Mouse (Mus musculus) neural tube, embryonic 14.5 days (tissue): ENCODE data around the gene Paqr9. TPM values are rescaled to one million over a fixed set of nuclear protein-coding genes. Genes with fewer than 3 reads are reported as not detected.
A peak's percentile ranks its signal among the peaks of the same experiment; 100 is the strongest.

Experiments
- ATAC-seq: fragments of 200-750 bp; cut with Nextera tagmentation; 2 replicates; pipeline ENCODE4 v1.8.0; 2017; ENCODE audit warnings: low read depth, mild to moderate bottlenecking, moderate TSS enrichment, moderate library complexity
- H3K27ac ChIP-seq: fragments of 300-500 bp; sonication (generic); 2 replicates; pipeline ENCODE4 v1.5.1; 2014; ENCODE audit warnings: low read depth, mild to moderate bottlenecking, control low read depth, low read length, moderate library complexity, mixed read lengths
- H3K27me3 ChIP-seq: fragments of 300-500 bp; sonication (generic); 2 replicates; pipeline ENCODE4 v1.6.1; 2014; ENCODE audit warnings: low read length; ENCODE audit not compliant: control insufficient read depth, insufficient read depth
- H3K36me3 ChIP-seq: fragments of 300-500 bp; sonication (generic); 2 replicates; pipeline ENCODE4 v1.6.1; 2014; ENCODE audit warnings: low read length, mixed read lengths; ENCODE audit not compliant: control insufficient read depth, insufficient read depth
- H3K4me1 ChIP-seq: fragments of 300-500 bp; sonication (generic); 2 replicates; pipeline ENCODE4 v1.6.1; 2014; ENCODE audit warnings: low read length; ENCODE audit not compliant: control insufficient read depth, insufficient read depth
- H3K4me2 ChIP-seq: fragments of 300-500 bp; sonication (generic); 2 replicates; pipeline ENCODE4 v1.6.1; 2014; ENCODE audit warnings: mild to moderate bottlenecking, low read depth, low read length, control low read depth
- H3K4me3 ChIP-seq: fragments of 300-500 bp; sonication (generic); 2 replicates; pipeline ENCODE4 v1.5.1; 2014; ENCODE audit warnings: low read depth, low read length, control low read depth, mixed read lengths
- H3K9ac ChIP-seq: fragments of 300-500 bp; sonication (generic); replicated peaks from 2 replicates; pipeline ENCODE4 v1.6.1; 2014; ENCODE audit warnings: low read depth, mild to moderate bottlenecking, control low read depth, low read length, mixed read lengths
- H3K9me3 ChIP-seq: fragments of 300-500 bp; sonication (generic); 2 replicates; pipeline ENCODE4 v1.6.1; 2016; ENCODE audit warnings: low read length; ENCODE audit not compliant: control insufficient read depth
- WGBS: fragments of 180-500 bp; shearing (Covaris S2); extraction: QIAGEN DNeasy Blood & Tissue Kit; methylation state at CpG from one replicate; pipeline ENCODE4 v1.1.7; 2014; 5-methylcytosine and 5-hydroxymethylcytosine counted together
- polyA plus RNA-seq: library from polyadenylated mRNA; unstranded; fragments of >200 nt; fragmentation: Nextera tagmentation; extraction: Ambion mirVana; gene quantifications from 2 replicates; pipeline ENCODE4 v1.2.1, GENCODE M21; 2014

Gene Paqr9
- polyA plus RNA-seq, 1 experiment from 2014 or later: 9.3 TPM

- Histone ChIP-seq H3K27me3 (no peaks in the 10 kb centered on the region), H3K9ac (no peak overlapping the region), H3K4me2 (no peak overlapping the region), H3K27ac (no peak overlapping the region), H3K4me1 (0 out of 2 replicates have a peak, but pooled peaks cover 3% of the 10 kb centered on the region), H3K9me3 (no peaks in the 10 kb centered on the region), H3K4me3 (no peak overlapping the region), H3K36me3 (no peaks in the 10 kb centered on the region)
- WGBS: 57% methylated on average over 5 of the region's 5 CpGs
- peak; percentile 58; the same call in 1 of the 2 replicates for ATAC-seq
Observed at GRCm38 (mm10) chr9:95566931-95567330, 7.5 kb downstream of the Paqr9 start.

GRCm38 (mm10) chr9:95569249-95569648 lies 9.8 kb downstream of the Paqr9 start:
- 92% methylated on average over 5 of the region's 5 CpGs for WGBS
- Histone ChIP-seq H3K4me3 (no peak overlapping the region), H3K27ac (no peak overlapping the region), H3K9ac (no peak overlapping the region), H3K4me1 (no peaks in the 10 kb centered on the region), H3K9me3 (no peaks in the 10 kb centered on the region), H3K36me3 (no peaks in the 10 kb centered on the region), H3K4me2 (no peak overlapping the region), H3K27me3 (no peaks in the 10 kb centered on the region)
- no peak for ATAC-seq

DNA sequence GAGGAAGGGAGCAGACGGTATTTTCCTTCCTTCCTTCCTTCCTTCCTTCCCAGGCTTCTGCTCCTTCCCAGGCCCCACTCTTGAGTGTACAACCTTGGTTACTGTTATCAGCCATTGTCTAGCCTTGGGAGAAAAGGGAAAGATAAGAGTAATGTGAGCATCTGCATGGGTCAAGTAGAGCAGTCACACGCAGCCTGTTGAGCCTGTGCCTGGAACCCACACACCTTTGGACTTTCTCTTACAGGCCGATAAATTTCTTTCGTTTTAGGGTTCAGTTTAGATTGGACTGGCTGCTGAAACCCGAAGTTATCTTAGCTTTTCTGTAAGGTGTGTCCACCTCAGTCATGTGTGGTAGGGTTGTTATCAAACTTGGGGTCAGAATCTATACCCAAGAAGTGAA lies 10.5 kb downstream of the Paqr9 start:
- H3K4me1 ChIP-seq: no peaks in the 10 kb centered on the region
- WGBS: 89% methylated on average over 5 of the region's 5 CpGs
- H3K4me3 ChIP-seq: no peak overlapping the region
- H3K36me3 ChIP-seq: no peaks in the 10 kb centered on the region
- ATAC-seq: no peak
- no peak overlapping the region for H3K4me2 ChIP-seq
- H3K9ac ChIP-seq: no peak overlapping the region
- H3K27me3 ChIP-seq: no peaks in the 10 kb centered on the region
- H3K9me3 ChIP-seq: no peaks in the 10 kb centered on the region
- no peak overlapping the region for H3K27ac ChIP-seq

DNA sequence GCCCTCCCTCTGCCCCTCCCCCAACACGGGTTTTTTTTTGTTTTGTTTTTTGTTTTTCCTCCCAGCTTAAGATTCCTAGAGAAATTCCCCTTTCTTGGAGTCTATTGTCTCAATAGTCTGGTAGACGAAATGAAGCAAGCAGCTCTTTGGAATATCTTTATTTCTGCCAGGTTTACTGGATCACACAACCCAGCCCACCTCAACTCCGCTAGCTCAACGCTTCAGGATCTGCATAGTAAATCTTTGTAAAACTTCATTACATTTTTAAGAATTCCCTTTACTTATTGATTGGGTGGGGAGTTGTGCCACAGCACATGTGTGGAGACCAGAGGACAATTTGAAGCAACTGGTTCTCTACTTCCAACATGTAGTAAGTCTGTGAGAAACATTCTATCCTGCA lies 11.1 kb downstream of the Paqr9 start:
- Histone ChIP-seq H3K27ac (no peak overlapping the region), H3K4me2 (no peak overlapping the region), H3K36me3 (no peaks in the 10 kb centered on the region), H3K27me3 (no peaks in the 10 kb centered on the region), H3K4me3 (no peak overlapping the region), H3K9ac (no peak overlapping the region), H3K4me1 (no peaks in the 10 kb centered on the region), H3K9me3 (no peaks in the 10 kb centered on the region)
- ATAC-seq: no peak
- WGBS: 88% methylated on average over 4 of the region's 4 CpGs

- H3K4me3 ChIP-seq: no peak overlapping the region
- H3K36me3 ChIP-seq: no peaks in the 10 kb centered on the region
- 74% methylated on average over 4 of the region's 4 CpGs for WGBS
- H3K4me1 ChIP-seq: no peaks in the 10 kb centered on the region
- no peaks in the 10 kb centered on the region for H3K9me3 ChIP-seq
- no peaks in the 10 kb centered on the region for H3K27me3 ChIP-seq
- H3K9ac ChIP-seq: no peak overlapping the region
- H3K4me2 ChIP-seq: no peak overlapping the region
- ATAC-seq: no peak
- no peak overlapping the region for H3K27ac ChIP-seq
Observed at GRCm38 (mm10) chr9:95571494-95571893, 12.0 kb downstream of the Paqr9 start.

DNA sequence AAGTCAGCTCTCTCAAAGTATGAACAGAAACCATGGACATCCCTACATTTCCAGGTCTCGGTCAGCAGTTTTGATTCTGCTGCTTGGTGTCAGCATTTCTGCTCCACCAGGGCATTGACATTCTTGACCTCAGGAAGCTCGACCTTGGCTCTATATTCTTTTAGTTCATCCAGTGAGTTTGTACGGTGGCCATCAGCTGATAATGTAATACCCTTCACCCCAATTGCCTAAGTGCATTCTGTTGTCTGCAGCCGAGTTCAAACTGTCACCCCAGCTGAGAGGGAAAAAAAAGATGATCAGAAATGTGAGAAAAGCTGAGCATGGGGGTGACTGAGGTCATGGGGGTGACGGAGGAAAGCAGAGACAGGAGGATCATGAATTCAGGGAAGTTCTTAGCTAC lies 13.1 kb downstream of the Paqr9 start:
- Histone ChIP-seq H3K4me2 (no peak overlapping the region), H3K4me3 (no peak overlapping the region), H3K9me3 (no peaks in the 10 kb centered on the region), H3K27ac (no peak overlapping the region), H3K36me3 (no peaks in the 10 kb centered on the region), H3K9ac (no peak overlapping the region), H3K4me1 (no peaks in the 10 kb centered on the region), H3K27me3 (no peaks in the 10 kb centered on the region)
- WGBS: 83% methylated on average over 5 of the region's 5 CpGs
- no peak for ATAC-seq

DNA sequence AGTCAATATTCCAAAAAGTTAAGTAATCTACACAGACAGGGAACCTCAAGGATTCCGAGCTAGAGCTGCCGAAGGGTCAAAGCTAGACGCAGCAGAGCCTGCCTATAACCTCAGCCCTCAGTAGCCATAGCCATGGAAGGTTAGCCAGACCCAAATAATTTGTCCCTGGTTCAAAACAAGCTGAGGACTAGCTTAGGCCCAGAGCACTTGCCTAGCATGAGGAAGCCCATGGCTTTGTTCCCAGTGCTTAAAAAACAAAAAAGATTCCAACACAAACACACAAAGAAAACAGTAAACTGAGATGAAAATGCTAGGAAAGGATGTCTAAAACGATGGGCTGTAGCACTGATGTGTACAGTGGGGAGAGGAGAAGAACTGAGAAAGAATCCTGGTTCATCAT lies 14.7 kb downstream of the Paqr9 start:
- Histone ChIP-seq H3K27me3 (no peaks in the 10 kb centered on the region), H3K9me3 (no peaks in the 10 kb centered on the region), H3K27ac (no peak overlapping the region), H3K9ac (no peak overlapping the region), H3K36me3 (no peaks in the 10 kb centered on the region), H3K4me1 (no peaks in the 10 kb centered on the region), H3K4me3 (no peak overlapping the region), H3K4me2 (no peak overlapping the region)
- ATAC-seq: no peak
- WGBS: 85% methylated on average over 4 of the region's 4 CpGs

GRCm38 (mm10) chr9:95577502-95577901 lies 18.0 kb downstream of the Paqr9 start:
- Histone ChIP-seq H3K27ac (no peak overlapping the region), H3K9ac (no peak overlapping the region), H3K4me1 (no peaks in the 10 kb centered on the region), H3K4me3 (no peak overlapping the region), H3K4me2 (no peak overlapping the region), H3K27me3 (no peaks in the 10 kb centered on the region), H3K36me3 (no peaks in the 10 kb centered on the region), H3K9me3 (no peaks in the 10 kb centered on the region)
- WGBS: 86% methylated on average over 6 of the region's 6 CpGs
- no peak for ATAC-seq

GRCm38 (mm10) chr9:95578366-95578895 lies 19.0 kb downstream of the Paqr9 start:
- 93% methylated on average over 5 of the region's 5 CpGs for WGBS
- no peak overlapping the region for H3K9ac ChIP-seq
- no peak overlapping the region for H3K4me3 ChIP-seq
- no peaks in the 10 kb centered on the region for H3K4me1 ChIP-seq
- H3K9me3 ChIP-seq: no peaks in the 10 kb centered on the region
- H3K27ac ChIP-seq: no peak overlapping the region
- H3K27me3 ChIP-seq: no peaks in the 10 kb centered on the region
- ATAC-seq: no peak
- H3K36me3 ChIP-seq: no peaks in the 10 kb centered on the region
- no peak overlapping the region for H3K4me2 ChIP-seq
